23 mouse cellular contexts compared by ENCODE assay signal in genomic region chr17:59642558-59642957, GRCm38 (mm10).
DNase-seq lines count a peak whose midpoint lies in the region; ATAC-seq and TF ChIP-seq lines count a peak whose summit lies in the region.
"Had no signal": no experiment of that assay in that cellular context is flagged by ENCODE, and none has a peak within 500 bp of the region (broad histone marks: within the 10 kb centered on the region; RNA-seq: fewer than 3 reads in every experiment).

No protein-coding gene starts in this region.

- DNase-seq in forebrain, embryonic 14.5 days (ENCODE audit: low spot score): peak; percentile 58
- no peak for DNase-seq in layer of hippocampus, adult 2 months (ENCODE audit: low spot score in 2 of 2)
- no peak for DNase-seq in layer of hippocampus, adult 8-10 months (ENCODE audit: low spot score in 2 of 2)
- peak; percentile 16 for DNase-seq in retina, embryonic 14.5 days (ENCODE audit: low spot score)
- DNase-seq in retina, postnatal 1 day: no peak
- DNase-seq in gastrocnemius, adult 18-20 months (ENCODE audit: low spot score): no peak
- DNase-seq in right cerebral cortex, postnatal 14 days: no peak
- DNase-seq: adrenal gland, postnatal 14 days; B cell, adult 2 months; cerebellum, adult 9-10 months; gastrocnemius, adult 2 months; kidney, adult 2 months; kidney, postnatal 14 days; layer of hippocampus, postnatal 36 days; lung, postnatal 4 days; right cerebral cortex, postnatal 25 days; spleen, adult 18-20 months; thymus, postnatal 14 days had no signal

- H3K4me3 ChIP-seq in forebrain, embryonic 14.5 days (ENCODE audit: low read depth, low read length): no peak overlapping the region
- no peak overlapping the region for H3K4me3 ChIP-seq in forebrain, embryonic 15.5 days
- no peak overlapping the region for H3K4me3 ChIP-seq in layer of hippocampus, adult 2 months
- H3K4me3 ChIP-seq: gastrocnemius, adult 2 months; hindbrain, embryonic 12.5 days; limb, embryonic 15.5 days; lung, embryonic 15.5 days had no signal

- no peak for ATAC-seq in forebrain, embryonic 14.5 days
- ATAC-seq in forebrain, embryonic 15.5 days (replicated peaks): no peak

- no peak overlapping the region for H3K27ac ChIP-seq in forebrain, embryonic 14.5 days (ENCODE audit: low read depth, low read length)
- no peak overlapping the region for H3K27ac ChIP-seq in forebrain, embryonic 15.5 days (replicated peaks)
- H3K27ac ChIP-seq in layer of hippocampus, adult 2 months: no peak overlapping the region
- H3K27ac ChIP-seq: gastrocnemius, adult 2 months; hindbrain, embryonic 12.5 days; limb, embryonic 15.5 days; liver, embryonic 14.5 days; lung, embryonic 15.5 days had no signal

- H3K9me3 ChIP-seq in forebrain, embryonic 14.5 days (replicated peaks; ENCODE audit: control insufficient read depth, low read length): no peaks in the 10 kb centered on the region
- no peaks in the 10 kb centered on the region for H3K9me3 ChIP-seq in forebrain, embryonic 15.5 days
- H3K9me3 ChIP-seq: hindbrain, embryonic 12.5 days; limb, embryonic 15.5 days; lung, embryonic 15.5 days had no signal

- no peaks in the 10 kb centered on the region for H3K36me3 ChIP-seq in forebrain, embryonic 14.5 days (ENCODE audit: control insufficient read depth, insufficient read depth, low read length)
- H3K36me3 ChIP-seq in forebrain, embryonic 15.5 days: no peaks in the 10 kb centered on the region
- H3K36me3 ChIP-seq: hindbrain, embryonic 12.5 days; limb, embryonic 15.5 days; lung, embryonic 15.5 days had no signal

- no peaks in the 10 kb centered on the region for H3K27me3 ChIP-seq in forebrain, embryonic 14.5 days (replicated peaks; ENCODE audit: control insufficient read depth, insufficient read depth, low read length)
- no peaks in the 10 kb centered on the region for H3K27me3 ChIP-seq in forebrain, embryonic 15.5 days
- H3K27me3 ChIP-seq: hindbrain, embryonic 12.5 days; limb, embryonic 15.5 days; lung, embryonic 15.5 days had no signal

- H3K4me2 ChIP-seq in forebrain, embryonic 14.5 days (ENCODE audit: low read length): no peak overlapping the region
- no peak overlapping the region for H3K4me2 ChIP-seq in forebrain, embryonic 15.5 days (replicated peaks)
- H3K4me2 ChIP-seq: hindbrain, embryonic 12.5 days; limb, embryonic 15.5 days; lung, embryonic 15.5 days had no signal

- TF ChIP-seq CTCF in layer of hippocampus, adult 2 months (conservative IDR thresholded peaks at IDR 0.05): peak; percentile 74

- H3K9ac ChIP-seq in forebrain, embryonic 14.5 days (ENCODE audit: low read length): no peak overlapping the region
- H3K9ac ChIP-seq in forebrain, embryonic 15.5 days (replicated peaks): no peak overlapping the region
- H3K9ac ChIP-seq: hindbrain, embryonic 12.5 days; limb, embryonic 15.5 days; liver, embryonic 14.5 days; lung, embryonic 15.5 days had no signal

- no peaks in the 10 kb centered on the region for H3K4me1 ChIP-seq in forebrain, embryonic 14.5 days (ENCODE audit: control insufficient read depth, insufficient read depth, low read length)
- H3K4me1 ChIP-seq in forebrain, embryonic 15.5 days: no peaks in the 10 kb centered on the region
- H3K4me1 ChIP-seq: hindbrain, embryonic 12.5 days; limb, embryonic 15.5 days; lung, embryonic 15.5 days had no signal

Comparison
In these comparisons a context has a peak if more than half of its experiments do, and no peak if none do; other contexts are left out.
1. DNase-seq: peak in forebrain, embryonic 14.5 days (single experiment) and retina, embryonic 14.5 days (single experiment); none in layer of hippocampus, adult 2 months (0 of 2), layer of hippocampus, adult 8-10 months (0 of 2), retina, postnatal 1 day (single experiment), gastrocnemius, adult 18-20 months (single experiment) and right cerebral cortex, postnatal 14 days (single experiment).